Mouse (Mus musculus) midbrain, embryonic 12.5 days (tissue): ENCODE data around the gene Cys1. TPM values are rescaled to one million over a fixed set of nuclear protein-coding genes. Genes with fewer than 3 reads are reported as not detected.

Source experiments
- ATAC-seq: fragments of 200-750 bp; cut with Nextera tagmentation; 2 replicates; pipeline ENCODE4 v1.8.0; 2017; ENCODE audit warnings: low read depth, moderate TSS enrichment, moderate library complexity; ENCODE audit not compliant: low FRiP score
- H3K27ac ChIP-seq: fragments of 300-500 bp; sonication (generic); replicated peaks from 2 replicates; pipeline ENCODE4 v1.5.1; 2016; ENCODE audit warnings: mild to moderate bottlenecking
- H3K27me3 ChIP-seq: fragments of 300-500 bp; sonication (generic); 2 replicates; pipeline ENCODE4 v1.6.1; 2016; ENCODE audit warnings: mild to moderate bottlenecking
- H3K36me3 ChIP-seq: fragments of 300-500 bp; sonication (generic); 2 replicates; pipeline ENCODE4 v1.6.1; 2016
- H3K4me1 ChIP-seq: fragments of 300-500 bp; sonication (generic); 2 replicates; pipeline ENCODE4 v1.6.1; 2016
- H3K4me2 ChIP-seq: fragments of 300-500 bp; sonication (generic); replicated peaks from 2 replicates; pipeline ENCODE4 v1.6.1; 2016; ENCODE audit warnings: mild to moderate bottlenecking, moderate library complexity
- H3K4me3 ChIP-seq: fragments of 300-500 bp; sonication (generic); 2 replicates; pipeline ENCODE4 v1.5.1; 2016; ENCODE audit warnings: mild to moderate bottlenecking
- H3K9ac ChIP-seq: fragments of 300-500 bp; sonication (generic); replicated peaks from 2 replicates; pipeline ENCODE4 v1.6.1; 2016; ENCODE audit warnings: mild to moderate bottlenecking, moderate library complexity
- H3K9me3 ChIP-seq: fragments of 300-500 bp; sonication (generic); 2 replicates; pipeline ENCODE4 v1.6.1; 2016; ENCODE audit warnings: mild to moderate bottlenecking
- WGBS: fragments of 180-500 bp; shearing (Covaris S2); methylation state at CpG from one replicate; pipeline ENCODE4 v1.1.7; 2016; 5-methylcytosine and 5-hydroxymethylcytosine counted together
- polyA plus RNA-seq: library from polyadenylated mRNA; unstranded; fragments of >200 nt; fragmentation: Nextera tagmentation; extraction: Ambion mirVana; gene quantifications from 2 replicates; pipeline ENCODE4 v1.2.1, GENCODE M21; 2016

The Cys1 gene
- polyA plus RNA-seq, 1 experiment from 2014 or later: 1.7 TPM

DNA sequence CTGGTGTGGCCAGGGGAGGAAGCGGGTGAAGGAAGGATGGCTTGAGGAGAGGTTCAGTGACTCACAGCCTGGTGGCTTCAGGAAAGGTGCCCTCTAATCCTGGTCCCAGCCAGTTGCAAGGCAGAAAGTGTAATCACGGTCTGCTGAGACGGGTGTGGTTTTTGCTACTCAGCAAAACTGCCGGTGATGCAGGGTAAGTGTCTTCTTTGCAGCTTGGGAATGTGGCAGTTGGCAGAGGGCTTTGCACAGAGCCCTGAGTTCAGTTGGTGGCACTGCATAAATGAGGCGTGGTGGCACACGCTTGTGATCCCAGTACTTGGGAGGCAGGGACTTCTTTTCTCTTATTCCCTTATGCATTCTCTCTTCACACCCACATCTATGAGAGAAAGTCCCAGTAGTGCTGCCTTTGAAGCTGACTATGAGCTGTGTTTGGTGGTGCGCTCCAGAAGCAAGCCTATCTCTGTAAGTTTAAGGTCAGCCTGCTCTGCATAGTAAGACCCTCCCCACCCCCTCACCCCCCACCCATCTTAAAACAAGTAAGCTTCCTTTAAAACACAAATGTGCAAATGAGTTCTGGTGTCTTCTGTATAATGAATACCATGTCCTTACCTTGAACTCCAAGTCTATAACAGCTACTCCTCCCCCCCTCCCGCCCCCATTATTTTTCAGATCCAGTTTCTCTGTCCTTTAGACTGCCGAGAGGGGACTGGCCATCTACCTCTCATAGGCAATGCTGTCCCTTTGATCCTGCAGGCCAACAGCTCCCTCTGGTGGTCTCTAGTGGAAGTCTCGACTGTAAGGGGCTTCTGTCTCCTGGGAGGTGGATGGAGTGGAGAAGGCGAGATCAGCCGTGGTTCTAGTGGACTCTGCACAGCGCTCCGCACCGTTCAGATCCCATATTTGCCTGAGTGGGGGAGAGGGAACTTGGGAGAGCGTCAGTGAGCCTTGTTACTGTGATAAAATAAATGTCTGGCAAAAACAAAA is 15.2 kb upstream of the Cys1 start:
- peak; percentile 79 for ATAC-seq
- Histone ChIP-seq H3K27ac (no peak overlapping the region), H3K4me1 (no peaks in the 10 kb centered on the region), H3K36me3 (no peaks in the 10 kb centered on the region), H3K27me3 (no peaks in the 10 kb centered on the region; the same call in 1 of the 2 replicates), H3K9ac (no peak overlapping the region; the same call in 1 of the 2 replicates), H3K4me3 (no peak overlapping the region), H3K9me3 (no peaks in the 10 kb centered on the region), H3K4me2 (peak overlapping the region; percentile 26; the same call in 1 of the 2 replicates)
- 47% methylated on average over 16 of the region's 16 CpGs for WGBS

DNA sequence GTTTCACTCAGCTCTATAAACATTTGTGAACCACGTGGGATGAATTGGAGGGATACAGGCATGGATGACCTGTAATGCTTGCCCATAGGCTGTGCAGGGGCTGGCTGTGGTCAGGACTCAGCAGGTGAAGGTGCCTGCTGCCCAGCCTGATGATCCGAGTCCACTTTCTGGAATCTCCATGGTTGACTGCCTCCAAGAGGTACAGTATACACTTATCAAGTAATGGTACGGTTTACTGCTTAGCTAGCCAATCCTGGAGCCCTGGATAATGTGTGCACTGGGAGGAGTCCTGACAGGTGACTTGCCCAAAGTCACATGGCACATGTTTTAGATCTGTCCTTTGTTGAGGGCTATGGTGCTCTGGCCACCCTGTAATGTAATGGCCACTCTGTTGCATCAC is 8.7 kb upstream of the Cys1 start:
- Histone ChIP-seq H3K4me1 (no peaks in the 10 kb centered on the region; the same call in 1 of the 2 replicates), H3K4me3 (no peak overlapping the region), H3K9me3 (no peaks in the 10 kb centered on the region), H3K27me3 (0 out of 2 replicates have a peak, but pooled peaks cover under 1% of the 10 kb centered on the region), H3K36me3 (no peaks in the 10 kb centered on the region), H3K27ac (no peak overlapping the region), H3K9ac (no peak overlapping the region), H3K4me2 (no peak overlapping the region)
- 88% methylated on average over 3 of the region's 3 CpGs for WGBS
- no peak for ATAC-seq

DNA sequence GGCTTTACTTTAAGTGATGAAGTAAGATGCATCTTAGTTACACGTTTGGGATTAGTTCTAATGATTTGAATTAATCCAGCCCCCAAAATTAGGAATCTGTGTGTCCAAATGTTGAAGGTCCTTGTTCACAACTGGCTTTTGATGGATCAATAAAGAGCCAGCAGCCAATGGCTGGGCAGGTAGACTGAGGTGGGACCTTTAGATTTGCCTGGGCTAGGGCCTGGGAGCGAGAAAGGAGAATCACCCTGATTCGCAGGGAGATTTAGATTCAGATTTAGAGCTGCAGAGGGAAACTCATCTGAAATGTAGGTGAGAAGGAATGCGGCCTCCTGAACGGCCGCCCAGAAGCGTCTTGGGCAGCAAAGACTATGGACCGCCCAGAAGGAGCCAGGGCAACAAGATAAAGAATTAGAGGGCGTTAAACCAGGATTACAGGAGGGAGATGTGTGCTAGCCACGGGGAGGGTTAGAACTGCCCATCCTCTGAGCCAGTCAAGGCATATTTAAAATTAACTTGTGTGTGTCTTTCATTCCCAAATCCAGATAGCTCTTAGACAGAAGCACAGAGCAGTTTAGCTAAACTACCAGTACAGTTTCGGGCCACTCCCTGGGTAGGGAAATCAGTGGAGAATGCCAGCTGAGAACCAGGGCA is 5.2 kb upstream of the Cys1 start:
- H3K9me3 ChIP-seq: no peaks in the 10 kb centered on the region
- no peak overlapping the region for H3K9ac ChIP-seq
- peaks cover under 1% of the 10 kb centered on the region; the same call in 1 of the 2 replicates for H3K4me1 ChIP-seq
- no peak overlapping the region for H3K27ac ChIP-seq
- no peak overlapping the region for H3K4me2 ChIP-seq
- H3K27me3 ChIP-seq: peaks cover 34% of the 10 kb centered on the region
- WGBS: 79% methylated on average over 11 of the region's 11 CpGs
- H3K36me3 ChIP-seq: no peaks in the 10 kb centered on the region
- H3K4me3 ChIP-seq: no peak overlapping the region
- no peak for ATAC-seq

DNA sequence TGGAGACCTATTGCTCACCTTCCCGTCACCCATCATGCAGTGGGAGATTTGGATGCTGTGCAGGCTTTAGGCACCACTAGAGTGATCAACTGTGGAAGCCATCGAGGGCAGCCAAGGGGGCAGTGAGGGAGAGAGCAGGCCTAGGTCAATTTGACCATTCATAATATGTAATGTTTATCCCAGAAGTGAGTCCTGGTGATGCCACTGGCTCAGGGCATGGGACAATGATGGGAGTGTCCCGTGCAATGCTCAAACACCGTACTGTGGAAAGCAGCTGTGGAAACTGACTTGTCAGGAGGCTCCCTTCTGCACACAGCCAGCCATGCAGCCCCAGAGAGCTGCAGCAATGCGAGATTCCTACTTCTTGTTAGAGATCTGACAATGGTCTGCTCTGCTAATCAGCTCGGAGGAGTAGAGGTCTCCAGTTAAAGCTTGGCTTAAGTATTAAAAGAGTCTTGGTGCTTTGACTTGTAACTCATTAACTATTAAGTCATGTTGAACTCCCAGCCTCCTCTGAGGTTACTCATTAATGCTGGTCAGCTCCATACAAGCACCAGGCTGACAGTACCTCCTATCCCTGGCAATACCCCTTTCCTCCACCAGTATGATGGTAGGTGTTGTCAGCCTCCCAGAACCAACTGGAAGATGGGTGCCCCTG is 4.6 kb upstream of the Cys1 start:
- Histone ChIP-seq H3K4me2 (no peak overlapping the region), H3K27ac (no peak overlapping the region), H3K27me3 (peaks cover 41% of the 10 kb centered on the region), H3K9ac (no peak overlapping the region), H3K36me3 (no peaks in the 10 kb centered on the region), H3K4me1 (peaks cover 7% of the 10 kb centered on the region), H3K9me3 (no peaks in the 10 kb centered on the region), H3K4me3 (no peak overlapping the region)
- ATAC-seq: no peak
- WGBS: 81% methylated on average over 6 of the region's 6 CpGs

DNA sequence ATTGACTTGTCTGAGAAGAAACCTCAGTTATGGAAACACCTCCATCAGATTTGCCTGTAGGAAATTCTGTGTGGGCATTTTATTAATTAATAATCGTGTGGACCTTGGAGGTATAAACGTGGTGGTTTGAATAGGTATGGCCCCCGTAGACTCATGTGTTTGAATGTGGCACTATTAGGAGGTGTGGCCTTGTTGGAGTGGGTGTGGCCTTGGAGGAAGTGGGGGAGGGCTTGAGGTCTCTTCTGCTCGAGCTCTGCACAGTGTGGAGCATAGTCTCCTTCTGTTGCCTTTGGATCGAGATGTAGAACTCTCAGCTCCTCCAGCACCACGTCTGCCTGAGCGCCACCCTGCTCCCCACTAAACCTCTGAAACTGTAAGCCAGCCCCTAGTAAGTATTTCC is 1.8 kb upstream of the Cys1 start:
- Histone ChIP-seq H3K9ac (no peak overlapping the region), H3K36me3 (no peaks in the 10 kb centered on the region), H3K27me3 (peaks cover 60% of the 10 kb centered on the region), H3K4me3 (no peak overlapping the region), H3K9me3 (no peaks in the 10 kb centered on the region), H3K4me1 (peaks cover 13% of the 10 kb centered on the region), H3K4me2 (no peak overlapping the region), H3K27ac (no peak overlapping the region)
- WGBS: 73% methylated on average over 7 of the region's 7 CpGs
- ATAC-seq: no peak

DNA sequence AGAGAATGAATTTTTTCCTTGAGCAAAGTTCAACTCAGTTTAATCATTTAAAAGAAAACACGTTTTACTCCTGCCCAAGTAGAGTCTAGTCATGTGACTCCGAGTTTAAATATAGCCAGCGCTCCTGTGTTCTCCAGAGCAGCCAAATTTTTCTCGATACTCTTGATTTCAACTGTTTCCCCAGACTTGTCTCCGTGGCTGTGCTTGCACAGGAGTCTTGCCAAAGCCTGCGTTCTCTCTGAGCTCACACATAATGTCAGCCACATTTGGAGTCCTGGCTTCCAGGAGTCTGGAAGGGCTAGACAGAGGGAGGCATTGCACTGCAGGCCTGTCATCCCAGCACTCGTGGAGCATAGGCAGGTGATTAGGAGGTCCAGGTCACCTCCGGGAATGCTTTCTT is 950 bp upstream of the Cys1 start:
- WGBS: 54% methylated on average over 8 of the region's 8 CpGs
- peaks cover 60% of the 10 kb centered on the region for H3K27me3 ChIP-seq

DNA sequence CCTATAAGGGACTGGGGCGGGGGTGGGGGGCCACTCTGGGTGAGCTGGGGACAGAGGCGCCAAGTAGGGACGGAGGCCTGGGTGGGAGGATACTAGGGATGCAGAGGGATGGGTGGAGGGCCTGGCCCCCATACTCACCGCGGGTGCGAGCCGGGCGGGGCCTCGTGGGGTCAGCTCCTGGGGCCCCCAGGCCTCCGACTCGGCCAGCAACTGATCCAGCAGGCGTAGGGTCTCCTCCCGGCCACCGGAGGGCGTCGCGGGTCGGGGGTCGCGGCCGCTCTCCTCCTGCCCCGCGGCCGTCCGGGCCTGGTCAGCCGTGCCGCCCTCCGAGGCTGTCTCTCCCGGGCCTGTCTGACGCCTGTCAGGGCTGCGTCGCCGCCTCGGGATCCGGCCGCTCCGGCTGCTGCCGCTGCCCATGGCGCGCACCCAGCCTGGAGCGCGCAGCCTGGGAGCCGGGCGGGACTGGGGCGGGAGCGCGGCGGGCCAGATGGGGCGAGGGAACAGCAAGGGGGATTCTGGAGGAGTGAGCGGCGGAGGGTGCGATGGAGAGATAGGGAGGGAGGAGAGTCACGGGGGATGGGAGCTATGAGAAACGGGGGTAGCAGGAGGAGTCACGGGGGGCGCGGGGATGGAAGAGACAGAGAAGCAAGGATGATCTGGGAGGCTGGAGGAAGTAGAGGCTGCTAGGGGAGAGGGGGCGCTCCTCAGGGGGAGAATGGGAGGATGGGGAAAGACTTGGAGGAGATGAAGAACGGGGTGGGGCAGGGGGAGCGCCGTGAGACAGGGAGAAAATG is 924 bp downstream of the Cys1 start:
- WGBS: under 1% methylated on average over 51 of the region's 61 CpGs
- no peak overlapping the region for H3K27ac ChIP-seq
- peak overlapping the region; percentile 57 for H3K4me3 ChIP-seq
- H3K36me3 ChIP-seq: no peaks in the 10 kb centered on the region
- no peaks in the 10 kb centered on the region for H3K9me3 ChIP-seq
- H3K4me1 ChIP-seq: peaks cover 13% of the 10 kb centered on the region
- peak; percentile 81 for ATAC-seq
- peak overlapping the region; percentile 76 for H3K9ac ChIP-seq
- H3K27me3 ChIP-seq: peaks cover 60% of the 10 kb centered on the region
- peak overlapping the region; percentile 88 for H3K4me2 ChIP-seq

More for the DNA sequence above, 950 bp upstream of the Cys1 start:
- no peak overlapping the region for H3K9ac ChIP-seq
- no peak overlapping the region for H3K4me2 ChIP-seq
- H3K27ac ChIP-seq: no peak overlapping the region
- no peaks in the 10 kb centered on the region for H3K36me3 ChIP-seq
- peaks cover 13% of the 10 kb centered on the region for H3K4me1 ChIP-seq
- ATAC-seq: no peak
- no peak overlapping the region for H3K4me3 ChIP-seq
- no peaks in the 10 kb centered on the region for H3K9me3 ChIP-seq

DNA sequence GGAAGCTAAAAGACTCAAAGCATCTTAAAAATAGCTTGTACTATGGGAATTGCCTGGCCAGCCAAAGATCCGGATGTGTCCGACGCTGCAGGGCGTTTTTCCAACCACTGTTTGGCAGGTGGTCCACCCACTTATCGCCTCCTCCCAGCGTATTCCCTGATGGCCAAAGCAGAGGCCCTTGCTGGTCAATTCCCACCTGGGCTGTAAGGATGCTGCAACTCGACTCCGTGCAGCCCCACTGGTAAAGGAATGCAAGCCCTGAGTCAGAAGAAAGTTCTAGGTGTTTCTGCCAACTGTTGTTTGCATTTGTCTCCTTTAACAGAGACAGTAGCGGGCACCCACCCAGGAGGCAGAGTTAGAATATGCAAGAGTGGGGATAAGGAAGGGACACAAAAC is 1.5 kb downstream of the Cys1 start:
- H3K9me3 ChIP-seq: no peaks in the 10 kb centered on the region
- ATAC-seq: no peak
- H3K4me2 ChIP-seq: peak overlapping the region; percentile 88
- peak overlapping the region; percentile 76; the same call in 1 of the 2 replicates for H3K9ac ChIP-seq
- 20% methylated on average over 9 of the region's 9 CpGs for WGBS
- peaks cover 57% of the 10 kb centered on the region for H3K27me3 ChIP-seq
- H3K4me3 ChIP-seq: peak overlapping the region; percentile 57
- H3K36me3 ChIP-seq: no peaks in the 10 kb centered on the region
- no peak overlapping the region for H3K27ac ChIP-seq
- peaks cover 13% of the 10 kb centered on the region for H3K4me1 ChIP-seq

DNA sequence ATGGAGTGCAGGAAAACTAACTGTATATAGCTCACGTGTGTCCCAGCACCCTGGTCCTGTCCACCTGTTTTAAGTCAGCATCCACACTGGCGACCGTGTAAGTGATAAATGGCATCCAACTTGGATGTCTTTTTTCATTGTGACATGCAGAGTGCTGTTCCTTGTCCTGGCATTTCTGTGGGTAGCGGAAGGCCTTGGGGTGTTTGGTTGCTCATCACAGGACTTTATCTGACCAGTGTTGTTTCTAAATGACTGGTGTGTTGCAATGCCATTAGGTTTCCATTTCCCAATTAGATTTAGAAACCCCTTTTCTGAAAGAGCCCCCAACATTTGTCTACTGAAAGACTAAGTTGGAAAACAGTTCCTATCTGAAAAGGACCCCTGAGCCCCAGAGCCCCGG is 19.5 kb downstream of the Cys1 start:
- H3K4me3 ChIP-seq: no peak overlapping the region
- no peak overlapping the region for H3K9ac ChIP-seq
- peaks cover 34% of the 10 kb centered on the region for H3K36me3 ChIP-seq
- no peak overlapping the region for H3K27ac ChIP-seq
- no peaks in the 10 kb centered on the region for H3K27me3 ChIP-seq
- H3K4me1 ChIP-seq: peaks cover 7% of the 10 kb centered on the region
- H3K4me2 ChIP-seq: no peak overlapping the region
- H3K9me3 ChIP-seq: no peaks in the 10 kb centered on the region
- no peak for ATAC-seq
- 91% methylated on average over 5 of the region's 5 CpGs for WGBS

DNA sequence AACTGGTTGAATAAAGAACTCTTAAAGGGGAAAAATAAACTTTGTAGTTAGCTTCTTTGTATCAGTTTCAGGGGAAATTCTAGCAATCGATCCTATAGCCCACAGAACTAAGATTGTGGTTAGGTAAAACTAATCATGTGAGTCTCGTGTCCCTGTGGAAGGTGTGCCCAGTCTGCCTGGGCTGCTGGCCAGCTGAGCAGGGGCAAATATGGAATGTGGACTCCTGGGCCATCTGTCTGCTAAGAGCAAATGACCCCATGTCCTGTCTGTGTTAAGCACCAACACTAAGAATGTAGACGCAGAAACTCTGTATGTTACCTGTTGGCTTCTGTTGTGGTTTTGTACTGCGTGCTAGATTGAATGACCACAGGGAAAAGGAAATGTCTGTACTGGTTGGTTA is 20.5 kb downstream of the Cys1 start:
- ATAC-seq: no peak
- no peak overlapping the region for H3K9ac ChIP-seq
- H3K27ac ChIP-seq: no peak overlapping the region
- H3K36me3 ChIP-seq: peaks cover 38% of the 10 kb centered on the region
- H3K9me3 ChIP-seq: no peaks in the 10 kb centered on the region
- H3K27me3 ChIP-seq: no peaks in the 10 kb centered on the region
- 91% methylated on average over 4 of the region's 4 CpGs for WGBS
- H3K4me3 ChIP-seq: no peak overlapping the region
- no peak overlapping the region for H3K4me2 ChIP-seq
- peaks cover 16% of the 10 kb centered on the region for H3K4me1 ChIP-seq

DNA sequence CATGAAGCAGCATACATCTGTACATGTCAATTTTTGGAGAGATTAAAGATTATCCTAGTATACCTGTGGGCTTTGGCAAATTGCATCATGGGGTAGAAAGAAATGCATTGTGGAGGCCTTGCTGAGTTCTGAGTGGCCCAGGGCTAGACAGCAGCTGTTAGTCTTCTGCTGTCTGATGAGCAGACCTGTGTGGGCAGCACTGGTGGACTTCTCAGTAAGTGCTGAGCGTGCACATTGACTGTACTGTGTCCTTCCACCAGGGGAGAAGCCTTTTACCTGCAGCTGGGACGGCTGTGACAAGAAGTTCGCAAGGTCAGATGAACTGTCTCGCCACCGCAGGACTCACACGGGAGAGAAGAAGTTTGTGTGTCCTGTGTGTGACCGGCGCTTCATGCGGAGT is 21.7 kb downstream of the Cys1 start:
- H3K36me3 ChIP-seq: peaks cover 49% of the 10 kb centered on the region
- no peak overlapping the region for H3K4me2 ChIP-seq
- no peak for ATAC-seq
- WGBS: 95% methylated on average over 9 of the region's 9 CpGs
- H3K27ac ChIP-seq: no peak overlapping the region
- H3K9me3 ChIP-seq: no peaks in the 10 kb centered on the region
- no peak overlapping the region for H3K4me3 ChIP-seq
- H3K9ac ChIP-seq: no peak overlapping the region
- peaks cover 17% of the 10 kb centered on the region for H3K4me1 ChIP-seq
- H3K27me3 ChIP-seq: no peaks in the 10 kb centered on the region
